Mouse (Mus musculus) Patski (cell line): ENCODE data around the gene Mat2a. TPM values are rescaled to one million over a fixed set of nuclear protein-coding genes. Genes with fewer than 3 reads are reported as not detected.

Experiments used
- ATAC-seq: fragments of 100-300 bp; one replicate; pipeline ENCODE4 v1.8.0; 2021
- CTCF ChIA-PET: fragments of 350-600 bp; sonication (Branson Sonifier 250); formaldehyde crosslinking; loops from one replicate; lab custom pipeline; 2022; ENCODE audit warnings: inconsistent platforms; lab: Charles Lee
- POLR2A ChIA-PET: fragments of 350-600 bp; sonication (Branson Sonifier 250); formaldehyde crosslinking; loops from one replicate; lab custom pipeline; 2022; ENCODE audit warnings: antibody characterized with exemption, inconsistent platforms; lab: Charles Lee
- DNase-seq: peaks from one replicate; pipeline ENCODE4 v3.0.0-alpha.2; 2011; ENCODE audit warnings: low read depth, low spot score
- H3K27me3 ChIP-seq: fragments of 371-371 bp; one replicate; pipeline ENCODE4 v1.5.1; 2021
- CTCF ChIP-seq: fragments of 100-300 bp; IDR thresholded peaks from one replicate; pipeline ENCODE4 v1.5.1; 2021
- in situ Hi-C: fragments of 300-500 bp; cut with MboI; formaldehyde crosslinking; loops from 3 replicates; pipeline ENCODE4 v1.11.1; 2018; ENCODE audit warnings: low pct_unique_long_range_greater_than_20kb, mixed read lengths
- polyA plus RNA-seq: library from polyadenylated mRNA; unstranded; gene quantifications from one replicate; pipeline ENCODE4 v1.2.3, GENCODE M21; 2021

The Mat2a gene
- polyA plus RNA-seq, 1 experiment from 2014 or later: 181 TPM

DNA sequence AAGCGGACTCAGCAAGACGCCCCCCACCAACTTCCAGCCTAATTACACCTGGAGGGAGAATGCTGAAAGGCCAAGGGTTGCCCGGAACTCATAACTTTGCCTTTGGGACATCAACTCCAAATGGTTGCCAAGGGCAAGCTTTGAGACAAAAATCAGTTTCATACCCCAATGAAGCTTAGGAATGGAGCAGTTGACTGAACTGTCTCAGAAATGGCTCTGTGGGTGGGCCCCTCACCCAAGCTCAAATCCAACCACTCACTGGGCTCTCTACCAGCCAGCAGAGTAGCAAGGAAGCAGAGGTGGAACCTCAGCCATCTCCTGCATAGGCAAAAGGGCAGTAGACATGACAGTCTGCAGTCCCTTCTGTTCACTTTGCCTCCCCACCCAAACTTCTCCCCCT lies 51.5 kb downstream of the Mat2a start:
- no peak for TF ChIP-seq CTCF
- in situ Hi-C loops: no loop called here
- POLR2A ChIA-PET: interaction anchor here (0.9 kb wide), 1 partner anchor 43 kb away, joined by 3 read pairs; the partner anchor contains the start of gene Usp39
- H3K27me3 ChIP-seq: no peaks in the 10 kb centered on the region
- no peak for DNase-seq
- ATAC-seq: no peak
- CTCF ChIA-PET: no interaction called here

DNA sequence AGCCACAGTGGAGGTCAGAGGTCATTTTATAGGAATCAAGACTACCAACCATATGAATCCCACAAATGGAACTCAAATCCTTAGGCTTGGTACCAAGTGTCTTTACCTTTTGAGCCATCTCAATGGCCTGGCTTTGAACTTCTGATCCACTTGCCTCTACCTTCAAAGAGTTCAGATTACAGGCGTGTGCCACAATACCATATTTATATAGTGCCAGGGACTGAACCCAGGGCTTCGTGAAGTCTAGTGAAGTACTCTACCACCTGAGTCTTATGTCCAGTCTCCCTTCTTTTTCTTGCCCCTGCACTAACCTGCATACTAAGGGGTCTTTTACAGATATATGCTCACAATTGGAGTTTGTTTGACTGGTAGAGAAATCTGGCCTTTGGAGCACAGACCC lies 52.8 kb downstream of the Mat2a start:
- ChIA-PET POLR2A (no interaction called here), CTCF (no interaction called here)
- TF ChIP-seq CTCF: no peak
- DNase-seq (no peak), ATAC-seq (no peak)
- in situ Hi-C loops: no loop called here
- no peaks in the 10 kb centered on the region for H3K27me3 ChIP-seq

DNA sequence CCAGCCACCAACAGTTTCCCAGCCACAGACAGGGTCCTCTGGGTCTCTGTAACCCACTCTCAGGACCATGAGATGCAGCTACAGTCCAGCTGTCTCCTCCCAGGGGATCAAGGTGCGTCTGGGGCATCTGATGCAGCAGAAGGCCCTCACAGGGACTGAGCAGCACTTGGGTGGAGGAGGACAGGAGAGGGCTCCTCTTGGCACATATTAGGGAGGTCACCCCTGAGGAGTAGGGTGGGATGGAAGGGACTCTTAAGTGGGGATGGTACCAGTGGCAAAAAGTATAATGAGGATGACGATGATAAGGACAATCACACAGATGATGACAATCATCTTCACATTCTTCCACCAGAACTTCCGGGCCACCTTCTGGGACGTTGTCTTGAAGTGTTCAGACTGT lies 54.1 kb downstream of the Mat2a start:
- in situ Hi-C loops: no loop called here
- DNase-seq: no peak
- CTCF ChIA-PET: no interaction called here
- POLR2A ChIA-PET: no interaction called here
- TF ChIP-seq CTCF: no peak
- H3K27me3 ChIP-seq: no peaks in the 10 kb centered on the region
- no peak for ATAC-seq

GRCm38 (mm10) chr6:72383952-72384351 lies 55.4 kb downstream of the Mat2a start:
- ATAC-seq: no peak
- no peak for DNase-seq
- POLR2A ChIA-PET: no interaction called here
- CTCF ChIA-PET: no interaction called here
- TF ChIP-seq CTCF: no peak
- in situ Hi-C loops: no loop called here
- H3K27me3 ChIP-seq: no peaks in the 10 kb centered on the region

DNA sequence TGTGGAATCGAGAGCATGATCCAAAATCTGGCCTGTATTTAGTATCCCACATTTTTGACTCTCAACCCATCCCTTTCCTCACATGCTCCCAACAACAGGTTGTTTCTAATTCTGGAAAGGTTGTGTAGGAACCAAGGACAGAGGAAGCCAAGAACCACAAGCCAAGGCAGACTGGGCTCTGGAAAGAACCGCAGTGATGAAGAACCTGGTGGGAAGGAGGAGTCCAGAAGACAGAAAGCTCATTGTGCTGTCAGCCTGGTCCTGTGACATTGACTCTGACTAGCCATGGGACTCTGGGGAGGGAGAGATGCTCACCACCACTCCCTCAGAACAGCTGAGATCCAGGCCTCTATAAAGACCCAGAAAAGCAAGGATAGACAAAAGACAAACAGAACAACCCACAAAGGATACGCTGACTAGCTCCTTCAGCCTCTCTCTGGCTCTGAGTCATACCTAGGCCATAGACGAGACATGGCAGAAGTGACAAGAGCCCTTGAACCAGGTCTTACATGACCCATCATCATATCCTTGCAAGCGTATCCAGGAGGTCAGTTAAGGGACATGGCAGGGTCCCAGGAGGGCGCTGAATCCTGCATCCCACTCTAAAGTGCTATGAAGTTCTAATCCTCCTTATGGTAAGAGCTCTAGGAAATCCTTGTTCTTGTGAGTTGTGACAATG lies 56.1 kb downstream of the Mat2a start:
- no peaks in the 10 kb centered on the region for H3K27me3 ChIP-seq
- ChIA-PET CTCF (no interaction called here), POLR2A (interaction anchor here (0.6 kb wide), 1 partner anchor 9 kb away, joined by 6 read pairs; no protein-coding TSS in a partner anchor)
- TF ChIP-seq CTCF: no peak
- ATAC-seq (no peak), DNase-seq (no peak)
- in situ Hi-C loops: no loop called here

Other genes starting within 250 kb of the Mat2a start
- 5.7 TPM for gene Atoh8, start 204.0 kb downstream of the Mat2a start, polyA plus RNA-seq
- gene Sftpb, start 134.9 kb downstream of the Mat2a start, polyA plus RNA-seq: 0.05 TPM
- gene Usp39, start 94.4 kb downstream of the Mat2a start, polyA plus RNA-seq: 64.7 TPM
- 13.8 TPM for gene 0610030E20Rik, start 92.2 kb downstream of the Mat2a start, polyA plus RNA-seq
- 39.8 TPM for gene Tmem150a, start 84.1 kb downstream of the Mat2a start, polyA plus RNA-seq
- gene Rnf181, start 72.6 kb downstream of the Mat2a start, polyA plus RNA-seq: 98.4 TPM
- gene Vamp5, start 59.1 kb downstream of the Mat2a start, polyA plus RNA-seq: 33.2 TPM
- gene Vamp8, start 48.9 kb downstream of the Mat2a start, polyA plus RNA-seq: 189 TPM
- gene Ggcx, start 25.2 kb downstream of the Mat2a start, polyA plus RNA-seq: 36.3 TPM
- 0.26 TPM for gene Sh2d6, start 82.1 kb upstream of the Mat2a start, polyA plus RNA-seq
- gene Capg, start 104.8 kb upstream of the Mat2a start, polyA plus RNA-seq: 230 TPM
- gene Elmod3, start 158.9 kb upstream of the Mat2a start, polyA plus RNA-seq: 22.4 TPM
- gene Retsat, start 158.9 kb upstream of the Mat2a start, polyA plus RNA-seq: 86.5 TPM
- 119 TPM for gene Tgoln1, start 177.4 kb upstream of the Mat2a start, polyA plus RNA-seq